Mouse (Mus musculus) heart, postnatal 14 days (tissue): ENCODE measurements around the gene Sart3. TPM values are rescaled to one million over a fixed set of nuclear protein-coding genes. Genes with fewer than 3 reads are reported as not detected.

ENCODE experiments used
- total RNA-seq, 2 experiments: library from RNA; stranded (reverse); gene quantifications; 2 replicates each; pipeline ENCODE4 v1.2.3; 2021

Gene Sart3
- total RNA-seq, 2 experiments from 2014 or later: 15.6 to 16.9 TPM

Other genes starting within 250 kb of the Sart3 start
- 10 to 100 TPM; 23.8 to 25.0 TPM for gene Cmklr1, start 122.1 kb downstream of the Sart3 start, total RNA-seq
- not detected for gene 1700069L16Rik, start 47.7 kb downstream of the Sart3 start, total RNA-seq
- 1 to 10 TPM; 4.7 to 5.7 TPM for gene Ficd, start 36.7 kb downstream of the Sart3 start, total RNA-seq
- 100 to 1,000 TPM; 140 to 145 TPM for gene Iscu, start 238 bp upstream of the Sart3 start, total RNA-seq
- gene Tmem119, start 28.0 kb upstream of the Sart3 start, total RNA-seq: 10 to 100 TPM; 10.5 to 12.5 TPM
- 1 to 10 TPM; 2.3 to 6.4 TPM for gene Selplg, start 60.1 kb upstream of the Sart3 start, total RNA-seq
- 10 to 100 TPM; 41.1 to 51.1 TPM for gene Coro1c, start 136.2 kb upstream of the Sart3 start, total RNA-seq
- 10 to 100 TPM; 13.0 to 13.9 TPM for gene Ssh1, start 221.4 kb upstream of the Sart3 start, total RNA-seq
- gene Dao, start 231.2 kb upstream of the Sart3 start, total RNA-seq: not detected